Mouse (Mus musculus) brain, embryonic 14.5 days (tissue): ENCODE measurements around the gene Chrna3.

Experiments used
- CTCF ChIP-seq: fragments of 200-500 bp; IDR thresholded peaks from 2 replicates; pipeline ENCODE4 v1.5.1; 2012; ENCODE audit warnings: inconsistent platforms, mild to moderate bottlenecking, moderate library complexity, borderline replicate concordance; ENCODE audit not compliant: insufficient read depth, insufficient read length; ENCODE audit errors: extremely low read depth
- POLR2A ChIP-seq: fragments of 200-500 bp; IDR thresholded peaks from 2 replicates; pipeline ENCODE4 v1.6.1; 2012; ENCODE audit warnings: mild to moderate bottlenecking, inconsistent platforms, borderline replicate concordance; ENCODE audit not compliant: poor library complexity, insufficient read depth, insufficient read length, severe bottlenecking; ENCODE audit errors: extremely low read depth

- no peak for TF ChIP-seq CTCF
- TF ChIP-seq POLR2A: no peak
These were observed 44.0 kb downstream of the Chrna3 start for GRCm38 (mm10) chr9:54982401-54982800.
